Comparison of ENCODE assay signal across 25 mouse cellular contexts in genomic region chr17:45464255-45464654, GRCm38 (mm10). TPM values are rescaled to one million over a fixed set of nuclear protein-coding genes. Genes with fewer than 3 reads are reported as not detected.
A peak's percentile ranks its signal among the peaks of the same experiment; 100 is the strongest.
DNase-seq lines count a peak whose midpoint lies in the region; ATAC-seq and TF ChIP-seq lines count a peak whose summit lies in the region.
"Had no signal": no experiment of that assay in that cellular context is flagged by ENCODE, and none has a peak within 500 bp of the region (broad histone marks: within the 10 kb centered on the region; RNA-seq: fewer than 3 reads in every experiment).

No protein-coding gene starts in this region.

- no peaks in the 10 kb centered on the region for H3K27me3 ChIP-seq in ES-Bruce4 (ENCODE audit: control insufficient read depth, insufficient read depth, low read length, poor library complexity, severe bottlenecking)
- H3K27me3 ChIP-seq in hindbrain, embryonic 14.5 days (ENCODE audit: control insufficient read depth, insufficient read depth, low read length): no peaks in the 10 kb centered on the region
- H3K27me3 ChIP-seq: CH12.LX, Patski had no signal

- no peak overlapping the region for H3K4me2 ChIP-seq in hindbrain, embryonic 14.5 days (replicated peaks)

- ATAC-seq in CD4-positive, CD25-positive, alpha-beta regulatory T cell, adult 4 months: no peak
- ATAC-seq in hindbrain, embryonic 14.5 days (ENCODE audit: low FRiP score): no peak
- ATAC-seq: activated CD4-positive, CD25-positive, alpha-beta regulatory T cell, adult 4 months; Patski had no signal

- peak overlapping the region; percentile 17 for H3K27ac ChIP-seq in ES-Bruce4 (ENCODE audit: insufficient read depth, low read length)
- no peak overlapping the region for H3K27ac ChIP-seq in hindbrain, embryonic 14.5 days

- no peak overlapping the region for H3K4me3 ChIP-seq in ES-Bruce4 (ENCODE audit: low read depth, low read length)
- no peak overlapping the region for H3K4me3 ChIP-seq in hindbrain, embryonic 14.5 days (replicated peaks; ENCODE audit: low read length)

- WGBS in hindbrain, embryonic 14.5 days: 88% methylated on average over 9 of the region's 9 CpGs

- peaks cover 5% of the 10 kb centered on the region for H3K4me1 ChIP-seq in ES-Bruce4 (ENCODE audit: control insufficient read depth, insufficient read depth, low read length)
- no peaks in the 10 kb centered on the region for H3K4me1 ChIP-seq in hindbrain, embryonic 14.5 days (replicated peaks; ENCODE audit: control insufficient read depth, insufficient read depth, low read length)

- no peak for TF ChIP-seq POLR2A in ES-Bruce4 (IDR thresholded peaks at IDR 0.05; ENCODE audit: insufficient read depth, low read length)

- no peak for TF ChIP-seq EP300 in ES-Bruce4 (IDR thresholded peaks at IDR 0.05; ENCODE audit: insufficient read depth, low read depth, low read length)

- H3K9me3 ChIP-seq in ES-Bruce4 (replicated peaks; ENCODE audit: control insufficient read depth, insufficient read depth, low read length, poor library complexity, severe bottlenecking): peaks cover 8% of the 10 kb centered on the region; the same call in 1 of the 2 replicates
- 0 out of 2 replicates have a peak, but pooled peaks cover 3% of the 10 kb centered on the region for H3K9me3 ChIP-seq in hindbrain, embryonic 14.5 days (ENCODE audit: control insufficient read depth, low read length)
- H3K9me3 ChIP-seq: G1E had no signal

- DNase-seq in ES-CJ7 (ENCODE audit: low read depth, low spot score) (peak; percentile 57), ZHBTc4 (ENCODE audit: low read depth, low spot score) (peak; percentile 59)
- DNase-seq in thymus, postnatal 10 days (ENCODE audit: low spot score in 2 of 2): no peak
- no peak for DNase-seq in hindbrain, embryonic 14.5 days (ENCODE audit: low spot score)
- DNase-seq: adrenal gland, adult 2 months; adrenal gland, adult 8-10 months; adrenal gland, postnatal 10 days; adrenal gland, postnatal 14 days; adrenal gland, postnatal 25 days; adrenal gland, postnatal 36 days; B cell, adult 2 months; cerebellum, adult 11 months; cerebellum, adult 11-12 months; cerebellum, adult 18-20 months; cerebellum, adult 2 months; cerebellum, adult 8-10 months; cerebellum, adult 9-10 months; cerebellum, adult 9-11 months had no signal

- H3K36me3 ChIP-seq in ES-Bruce4 (ENCODE audit: control insufficient read depth, insufficient read depth, low read length, poor library complexity, severe bottlenecking): no peaks in the 10 kb centered on the region
- H3K36me3 ChIP-seq in hindbrain, embryonic 14.5 days (replicated peaks; ENCODE audit: control insufficient read depth, insufficient read depth): no peaks in the 10 kb centered on the region
- H3K36me3 ChIP-seq: G1E had no signal

- no peak for TF ChIP-seq CTCF in ES-Bruce4 (IDR thresholded peaks at IDR 0.05; ENCODE audit: low read depth, low read length)

- no peak overlapping the region for H3K9ac ChIP-seq in ES-Bruce4 (ENCODE audit: low read depth, poor library complexity, severe bottlenecking)
- H3K9ac ChIP-seq in hindbrain, embryonic 14.5 days: no peak overlapping the region

RNA-seq across cellular contexts. Expression of gene Spats1, which starts 11.0 kb away (rescaled TPM):
- 3.0 and 3.2 TPM in 2 replicates for polyA plus RNA-seq in ES-Bruce4 (2011; ENCODE audit: insufficient read depth, insufficient read length, low read depth, missing spikeins)
- polyA plus RNA-seq in CD4-positive, CD25-positive, alpha-beta regulatory T cell, adult 4 months (2017; shearing (Covaris generic)): 1 to 10 TPM; 1.1 TPM
- 1.5 and 2.2 TPM in 2 replicates for polyA plus RNA-seq in hindbrain, embryonic 14.5 days (2014; fragmentation: Nextera tagmentation; extraction: Ambion mirVana)
- polyA plus RNA-seq: G1E had no signal

RNA-seq across cellular contexts. Expression of gene Cdc5l, which starts 30.7 kb away (rescaled TPM):
- 135 and 137 TPM in 2 replicates for polyA plus RNA-seq in ES-Bruce4 (2011; ENCODE audit: insufficient read depth, insufficient read length, low read depth, missing spikeins)
- polyA plus RNA-seq in CD4-positive, CD25-positive, alpha-beta regulatory T cell, adult 4 months (2017; shearing (Covaris generic)): 10 to 100 TPM; 70.2 to 74.2 TPM
- 64.7 and 67.0 TPM in 2 replicates for polyA plus RNA-seq in hindbrain, embryonic 14.5 days (2014; fragmentation: Nextera tagmentation; extraction: Ambion mirVana)

RNA-seq across cellular contexts. Expression of gene Aars2, which starts 42.4 kb away (rescaled TPM):
- polyA plus RNA-seq in ES-Bruce4 (2011; ENCODE audit: insufficient read depth, insufficient read length, low read depth, missing spikeins): 18.1 and 19.0 TPM in 2 replicates
- 1 to 10 TPM; 2.4 to 5.1 TPM for polyA plus RNA-seq in CD4-positive, CD25-positive, alpha-beta regulatory T cell, adult 4 months (2017; shearing (Covaris generic))
- polyA plus RNA-seq in hindbrain, embryonic 14.5 days (2014; fragmentation: Nextera tagmentation; extraction: Ambion mirVana): 15.2 and 15.8 TPM in 2 replicates

RNA-seq across cellular contexts. Expression of gene Tcte1, which starts 59.0 kb away (rescaled TPM):
- polyA plus RNA-seq in ES-Bruce4 (2011; ENCODE audit: insufficient read depth, insufficient read length, low read depth, missing spikeins): not detected in 2 replicates
- not detected for polyA plus RNA-seq in CD4-positive, CD25-positive, alpha-beta regulatory T cell, adult 4 months (2017; shearing (Covaris generic))
- 3.8 TPM in 2 replicates for polyA plus RNA-seq in hindbrain, embryonic 14.5 days (2014; fragmentation: Nextera tagmentation; extraction: Ambion mirVana)
- polyA plus RNA-seq: activated CD4-positive, CD25-positive, alpha-beta regulatory T cell, adult 4 months; adrenal gland, adult 2 months; C2C12; G1E; Patski had no signal

Comparison
In these comparisons a context has a peak if more than half of its experiments do, and no peak if none do; other contexts are left out.
1. DNase-seq: peak in ES-CJ7 (single experiment) and ZHBTc4 (single experiment); none in thymus, postnatal 10 days (0 of 2) and hindbrain, embryonic 14.5 days (single experiment).